Mouse (Mus musculus) kidney, adult 8-10 months (tissue): ENCODE measurements around the gene Mogat2.

Experiments
- DNase-seq, 2 experiments: peaks; one replicate each; pipeline ENCODE4 v3.0.0; 2022

The Mogat2 gene

DNA sequence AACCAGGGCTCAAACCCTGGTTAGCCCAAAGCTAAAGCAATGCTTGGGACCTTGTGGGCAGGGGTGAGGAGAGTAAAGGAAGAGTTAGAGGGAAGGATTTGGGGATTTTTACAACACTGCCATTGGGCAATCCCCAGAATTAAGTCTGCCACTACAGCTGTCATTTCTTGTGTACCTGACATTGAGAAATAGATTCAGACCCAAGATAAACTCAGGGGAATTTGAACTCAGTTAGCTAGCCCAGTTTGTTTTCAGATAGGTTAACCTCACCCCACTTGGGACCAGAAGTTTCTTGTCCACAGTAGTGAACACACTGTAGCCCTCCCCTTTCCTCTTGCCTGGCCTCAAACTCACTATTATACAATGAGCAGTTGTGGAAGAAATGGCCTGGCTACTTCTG lies 47.0 kb downstream of the Mogat2 start:
- DNase-seq = no peak

DNA sequence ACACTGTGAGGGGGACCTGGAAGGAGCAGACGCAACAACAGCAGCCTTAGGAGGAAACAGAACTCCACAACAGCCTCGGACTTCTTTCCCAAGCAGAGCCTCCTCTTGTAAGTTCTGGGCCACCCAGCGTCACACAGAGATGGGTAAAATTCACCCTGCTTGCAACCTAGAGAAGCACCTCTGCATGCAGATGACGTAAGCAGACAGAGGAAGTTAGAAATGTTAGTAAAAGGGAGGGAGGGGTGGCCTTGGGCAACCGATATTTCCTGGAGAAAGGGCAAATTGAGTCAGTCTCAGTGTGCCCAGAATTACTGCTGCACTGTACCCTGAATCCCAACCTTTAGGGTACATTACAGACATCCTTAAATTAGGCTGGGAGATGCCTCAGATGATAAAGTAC lies 48.5 kb downstream of the Mogat2 start:
- DNase-seq = no peak

GRCm38 (mm10) chr7:99188630-99189029 lies 49.8 kb downstream of the Mogat2 start:
- DNase-seq = no peak

- no peak for DNase-seq
Observed at GRCm38 (mm10) chr7:99187451-99187850, 51.0 kb downstream of the Mogat2 start.

DNA sequence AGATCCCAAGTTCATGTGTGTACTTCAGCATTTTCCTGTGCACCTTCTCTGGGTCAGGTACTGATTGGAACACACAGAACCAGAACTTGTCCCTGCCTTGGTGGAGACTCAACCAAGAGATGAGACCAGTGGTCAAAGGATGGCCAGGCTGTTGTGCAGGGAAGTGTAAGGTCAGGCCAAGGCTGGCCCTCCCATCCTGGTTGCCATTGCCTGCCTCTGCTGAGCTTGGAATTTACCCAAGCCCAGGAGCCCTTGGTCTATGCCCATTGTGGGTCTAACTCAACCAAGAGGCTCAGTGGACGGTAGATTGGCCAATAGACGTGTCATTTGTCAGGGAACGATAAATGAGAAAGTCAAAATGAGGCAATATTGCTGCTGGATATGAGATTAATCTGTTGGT lies 53.0 kb downstream of the Mogat2 start:
- DNase-seq = no peak

- no peak for DNase-seq
Observed at GRCm38 (mm10) chr7:99183751-99184150, 54.7 kb downstream of the Mogat2 start.

- DNase-seq = peak; percentile 91 to 92
Observed at GRCm38 (mm10) chr7:99182432-99183172, 55.8 kb downstream of the Mogat2 start, which contains the start of gene Dgat2. Gene Dgat2, minus strand, starts transcription at chr7:99182719.

GRCm38 (mm10) chr7:99181619-99182431 lies 56.6 kb downstream of the Mogat2 start:
- DNase-seq = peak; percentile 61 to 66

DNA sequence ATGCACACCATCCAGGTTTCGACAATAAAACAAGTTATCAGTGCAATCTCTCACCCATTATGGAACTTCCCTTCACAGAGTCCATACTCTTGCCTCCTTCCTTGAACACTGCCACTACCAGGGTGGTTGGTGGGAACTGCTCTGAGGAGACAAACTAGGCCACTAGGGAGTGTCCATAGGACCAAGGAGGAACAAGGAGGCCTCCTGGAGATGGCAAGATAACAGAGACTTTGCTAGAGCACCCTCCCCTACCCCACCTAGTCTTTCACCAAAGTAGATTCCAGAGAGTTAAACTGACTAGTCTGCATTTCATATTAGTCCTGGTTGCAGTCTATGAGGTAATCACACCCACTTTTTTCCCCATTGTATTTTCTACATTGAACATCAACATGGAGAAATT lies 58.3 kb downstream of the Mogat2 start:
- no peak for DNase-seq

GRCm38 (mm10) chr7:99179271-99179670 lies 59.1 kb downstream of the Mogat2 start:
- no peak for DNase-seq

- no peak for DNase-seq
Observed at GRCm38 (mm10) chr7:99177386-99177785, 61.0 kb downstream of the Mogat2 start.

DNA sequence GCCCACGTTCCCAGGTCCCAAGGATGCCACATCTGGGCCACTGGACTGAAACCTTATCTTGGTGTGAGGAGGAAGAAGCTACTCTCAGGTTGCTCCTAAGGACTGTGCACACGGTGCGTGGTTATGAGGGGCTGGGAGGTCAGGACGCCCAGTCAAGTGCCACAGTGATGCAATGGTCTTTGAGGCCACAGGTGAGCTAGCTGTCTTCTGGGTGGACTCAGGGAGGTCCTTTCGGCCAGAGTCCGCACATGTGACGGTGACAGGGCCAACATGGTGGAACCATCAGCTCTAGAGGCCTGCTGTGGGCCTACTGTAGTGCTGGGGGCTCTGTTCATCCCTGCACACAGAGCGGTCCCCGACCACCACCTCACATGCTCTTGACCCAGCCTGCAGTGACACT lies 62.8 kb downstream of the Mogat2 start:
- DNase-seq = no peak

DNA sequence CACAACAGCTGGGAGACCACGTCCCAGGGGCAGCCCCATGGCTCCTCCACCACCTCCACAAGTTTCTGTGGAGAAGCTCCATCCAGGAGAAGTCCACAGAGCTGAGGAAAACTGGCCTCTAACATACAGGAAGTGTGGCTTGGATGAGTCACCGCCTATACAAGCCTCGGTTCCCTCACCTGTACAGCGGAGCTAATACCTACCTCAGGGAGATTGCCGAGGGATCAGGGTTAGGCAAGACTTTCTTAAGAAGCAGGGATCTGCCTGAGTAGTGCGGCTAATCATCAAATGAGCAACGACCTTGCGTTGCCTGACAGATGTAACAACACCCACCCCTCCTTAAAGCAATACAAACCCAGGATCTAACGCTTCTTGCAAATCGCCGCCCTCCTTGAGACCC lies 63.3 kb downstream of the Mogat2 start:
- no peak for DNase-seq

DNA sequence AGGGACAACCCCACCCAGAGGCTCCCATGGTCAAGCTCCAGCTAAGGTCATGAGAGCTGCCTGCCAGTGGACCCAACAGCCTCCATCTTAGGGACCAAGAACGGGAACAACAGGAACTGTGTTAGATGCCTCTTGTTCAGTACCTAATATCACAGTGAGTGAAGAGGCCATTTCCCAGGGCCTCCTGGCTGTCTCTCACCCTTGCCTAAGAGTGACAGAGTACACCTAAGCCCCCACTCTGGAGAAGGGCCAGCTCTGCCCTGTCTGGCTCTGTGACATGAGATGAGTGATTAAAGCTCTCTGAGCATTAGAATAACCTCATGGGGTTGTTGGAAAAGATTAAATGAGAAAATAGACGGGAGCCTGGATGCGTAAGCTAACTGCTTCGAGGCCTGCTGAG lies 64.4 kb downstream of the Mogat2 start:
- no peak for DNase-seq

DNA sequence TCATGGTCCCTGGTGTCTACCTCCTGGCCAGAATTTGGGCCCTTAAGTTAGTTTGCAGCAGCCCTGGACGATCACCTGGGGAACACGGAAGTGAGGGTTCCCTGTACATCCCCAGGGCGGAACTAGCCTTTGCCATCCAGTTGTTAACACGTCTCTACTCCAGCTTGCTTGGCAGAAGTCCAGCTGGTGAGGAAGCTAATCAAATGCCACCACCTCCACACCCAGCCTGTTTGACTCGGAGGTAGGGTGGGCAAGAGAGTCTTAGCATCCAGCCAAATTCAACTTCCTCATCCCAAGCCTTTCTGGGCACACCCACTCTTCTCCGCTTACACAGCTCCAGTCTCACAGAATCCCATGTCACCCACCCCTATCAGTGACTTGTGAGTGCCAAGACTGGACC lies 65.5 kb downstream of the Mogat2 start:
- no peak for DNase-seq

- no peak for DNase-seq
Observed at GRCm38 (mm10) chr7:99171730-99172463, 66.5 kb downstream of the Mogat2 start.

DNA sequence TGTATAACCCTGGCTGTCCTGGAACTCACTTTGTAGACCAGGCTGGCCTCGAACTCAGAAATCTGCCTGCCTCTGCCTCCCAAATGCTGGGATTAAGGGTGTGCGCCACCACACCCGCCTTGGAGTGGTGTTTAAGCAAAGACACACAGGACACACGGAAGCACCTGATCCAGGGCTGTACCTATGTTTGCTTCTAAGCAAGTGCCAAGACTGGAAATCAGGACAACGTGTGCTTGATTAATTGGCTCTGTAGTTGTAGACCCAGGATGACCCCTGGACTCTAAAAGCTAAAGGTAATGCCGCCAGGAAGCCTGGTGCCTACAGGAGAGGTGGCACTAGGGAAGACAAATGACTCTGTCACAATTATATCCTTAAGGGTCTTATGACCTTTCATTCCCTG lies 67.9 kb downstream of the Mogat2 start:
- DNase-seq = no peak

GRCm38 (mm10) chr7:99169717-99170403 lies 68.6 kb downstream of the Mogat2 start:
- peak; percentile 67 to 74 for DNase-seq
